Mouse (Mus musculus) heart, embryonic 13.5 days (tissue): ENCODE measurements around the gene Mitf. TPM values are rescaled to one million over a fixed set of nuclear protein-coding genes. Genes with fewer than 3 reads are reported as not detected.
A peak's percentile ranks its signal among the peaks of the same experiment; 100 is the strongest.

Experiments
- ATAC-seq: fragments of 200-750 bp; cut with Nextera tagmentation; 2 replicates; pipeline ENCODE4 v1.8.0; 2017; ENCODE audit warnings: moderate TSS enrichment; ENCODE audit not compliant: insufficient number of reproducible peaks, low FRiP score, low TSS enrichment; ENCODE audit errors: extremely low read depth
- H3K27ac ChIP-seq: fragments of 300-500 bp; sonication (generic); replicated peaks from 2 replicates; pipeline ENCODE4 v1.5.1; 2015; ENCODE audit warnings: moderate library complexity, mild to moderate bottlenecking, inconsistent platforms
- H3K27me3 ChIP-seq: fragments of 300-500 bp; sonication (generic); replicated peaks from 2 replicates; pipeline ENCODE4 v1.6.1; 2015; ENCODE audit warnings: mild to moderate bottlenecking, inconsistent platforms
- H3K36me3 ChIP-seq: fragments of 300-500 bp; sonication (generic); 2 replicates; pipeline ENCODE4 v1.6.1; 2015; ENCODE audit warnings: mild to moderate bottlenecking, inconsistent platforms
- H3K4me1 ChIP-seq: fragments of 300-500 bp; sonication (generic); 2 replicates; pipeline ENCODE4 v1.6.1; 2015; ENCODE audit warnings: inconsistent platforms
- H3K4me2 ChIP-seq: fragments of 300-500 bp; sonication (generic); 2 replicates; pipeline ENCODE4 v1.6.1; 2015; ENCODE audit warnings: inconsistent platforms, mild to moderate bottlenecking, moderate library complexity
- H3K4me3 ChIP-seq: fragments of 300-500 bp; sonication (generic); 2 replicates; pipeline ENCODE4 v1.5.1; 2015; ENCODE audit warnings: moderate library complexity, mild to moderate bottlenecking, inconsistent platforms
- H3K9ac ChIP-seq: fragments of 300-500 bp; sonication (generic); 2 replicates; pipeline ENCODE4 v1.6.1; 2015; ENCODE audit warnings: inconsistent platforms, mild to moderate bottlenecking, moderate library complexity
- H3K9me3 ChIP-seq: fragments of 300-500 bp; sonication (generic); 2 replicates; pipeline ENCODE4 v1.6.1; 2016; ENCODE audit warnings: inconsistent platforms
- WGBS: fragments of 180-500 bp; shearing (Covaris S2); methylation state at CpG from one replicate; pipeline ENCODE4 v1.1.7; 2015; ENCODE audit warnings: mixed read lengths; 5-methylcytosine and 5-hydroxymethylcytosine counted together
- polyA plus RNA-seq: library from polyadenylated mRNA; unstranded; fragments of >200 nt; fragmentation: Nextera tagmentation; extraction: Ambion mirVana; gene quantifications from 2 replicates; pipeline ENCODE4 v1.2.1, GENCODE M21; 2015

Mitf gene
- polyA plus RNA-seq, 1 experiment from 2014 or later: 15.4 TPM

DNA sequence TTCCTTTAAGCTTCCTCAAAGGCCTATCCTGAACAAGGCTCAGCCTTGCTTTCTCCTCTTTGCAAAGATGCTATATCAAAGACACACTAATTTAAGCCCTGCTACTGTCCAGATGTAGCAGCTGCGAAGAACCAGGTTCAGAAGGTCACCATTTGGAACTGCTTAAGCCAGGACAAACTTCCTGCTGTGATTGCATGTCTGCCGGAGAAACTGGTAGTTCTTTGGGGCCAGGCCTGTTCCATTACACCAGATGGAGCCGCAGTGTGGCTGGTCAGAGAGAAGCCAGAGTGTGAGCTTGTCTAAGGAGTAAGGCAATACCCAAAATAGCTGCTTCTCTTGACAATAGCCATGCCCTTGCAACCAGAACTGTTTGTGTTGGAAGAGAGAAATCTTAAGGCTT lies 75.1 kb downstream of the Mitf start:
- H3K27me3 ChIP-seq: no peaks in the 10 kb centered on the region
- no peaks in the 10 kb centered on the region for H3K36me3 ChIP-seq
- no peak overlapping the region for H3K4me2 ChIP-seq
- H3K4me1 ChIP-seq: peaks cover 80% of the 10 kb centered on the region
- 11% methylated on average over 3 of the region's 3 CpGs for WGBS
- H3K9ac ChIP-seq: no peak overlapping the region; the same call in 1 of the 2 replicates
- no peaks in the 10 kb centered on the region for H3K9me3 ChIP-seq
- H3K4me3 ChIP-seq: no peak overlapping the region
- ATAC-seq: no peak
- peak overlapping the region; percentile 92 for H3K27ac ChIP-seq

DNA sequence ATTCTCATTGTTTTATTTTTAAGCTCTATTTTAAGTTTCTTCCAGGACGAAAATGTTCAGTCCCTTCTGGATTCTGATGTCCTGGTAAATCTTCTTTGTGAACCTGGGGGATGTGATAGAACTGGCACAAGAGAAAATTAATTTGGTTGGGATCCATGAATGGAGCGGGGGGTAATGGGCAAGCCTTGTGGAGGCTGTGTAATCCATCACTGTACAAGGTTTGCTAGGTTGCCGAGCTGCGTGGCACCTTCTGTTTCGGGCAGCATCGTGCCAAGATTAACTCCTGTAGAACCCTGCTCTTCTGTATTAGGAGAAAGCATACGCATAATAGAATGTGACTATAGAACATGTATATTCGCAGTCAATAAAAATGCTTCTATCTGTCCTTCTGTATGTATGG lies 76.1 kb downstream of the Mitf start:
- peak overlapping the region; percentile 93 for H3K27ac ChIP-seq
- no peaks in the 10 kb centered on the region for H3K36me3 ChIP-seq
- H3K4me1 ChIP-seq: peaks cover 77% of the 10 kb centered on the region
- no peak overlapping the region for H3K9ac ChIP-seq
- no peaks in the 10 kb centered on the region for H3K27me3 ChIP-seq
- H3K4me3 ChIP-seq: no peak overlapping the region
- 75% methylated on average over 8 of the region's 8 CpGs for WGBS
- H3K4me2 ChIP-seq: peak overlapping the region; percentile 18; the same call in 1 of the 2 replicates
- no peaks in the 10 kb centered on the region for H3K9me3 ChIP-seq
- ATAC-seq: no peak

- Histone ChIP-seq H3K4me2 (peak overlapping the region; percentile 24; the same call in 1 of the 2 replicates), H3K27me3 (no peaks in the 10 kb centered on the region), H3K4me3 (no peak overlapping the region), H3K9me3 (no peaks in the 10 kb centered on the region), H3K36me3 (no peaks in the 10 kb centered on the region), H3K27ac (peak overlapping the region; percentile 93), H3K4me1 (peaks cover 74% of the 10 kb centered on the region), H3K9ac (0 out of 2 replicates have a peak overlapping the region, but pooled peaks have one; percentile 52)
- no peak; the same call in 1 of the 2 replicates for ATAC-seq
- 30% methylated on average over 2 of the region's 2 CpGs for WGBS
These were observed 76.6 kb downstream of the Mitf start for GRCm38 (mm10) chr6:97883496-97883895.

DNA sequence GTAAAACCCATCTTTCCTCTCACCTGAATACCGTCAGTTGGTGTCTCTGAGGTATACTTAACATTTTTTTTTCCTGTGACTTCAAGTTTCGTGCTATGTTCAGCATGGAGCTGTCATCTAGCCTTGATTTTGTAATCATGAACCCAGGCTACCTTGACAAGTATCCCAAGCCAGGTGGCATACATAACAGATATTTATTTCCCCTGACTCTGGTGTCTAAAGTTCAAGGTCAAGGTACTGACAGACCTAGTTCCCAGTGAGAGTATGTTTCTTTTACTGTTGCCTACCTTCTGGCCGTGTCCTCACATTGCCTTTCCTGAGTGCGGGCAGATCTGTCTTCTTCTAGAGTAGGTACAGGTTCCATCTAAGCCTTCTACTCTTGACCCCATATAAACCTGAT lies 78.1 kb downstream of the Mitf start:
- 0 out of 2 replicates have a peak overlapping the region, but pooled peaks have one; percentile 43 for H3K27ac ChIP-seq
- ATAC-seq: no peak

GRCm38 (mm10) chr6:97885606-97886005 lies 78.8 kb downstream of the Mitf start:
- H3K36me3 ChIP-seq: no peaks in the 10 kb centered on the region

More for the DNA sequence above, 78.1 kb downstream of the Mitf start:
- 77% methylated on average over 4 of the region's 4 CpGs for WGBS
- H3K4me2 ChIP-seq: no peak overlapping the region
- no peak overlapping the region for H3K4me3 ChIP-seq
- H3K9ac ChIP-seq: no peak overlapping the region
- H3K36me3 ChIP-seq: no peaks in the 10 kb centered on the region
- no peaks in the 10 kb centered on the region for H3K27me3 ChIP-seq
- H3K9me3 ChIP-seq: no peaks in the 10 kb centered on the region
- H3K4me1 ChIP-seq: peaks cover 60% of the 10 kb centered on the region

DNA sequence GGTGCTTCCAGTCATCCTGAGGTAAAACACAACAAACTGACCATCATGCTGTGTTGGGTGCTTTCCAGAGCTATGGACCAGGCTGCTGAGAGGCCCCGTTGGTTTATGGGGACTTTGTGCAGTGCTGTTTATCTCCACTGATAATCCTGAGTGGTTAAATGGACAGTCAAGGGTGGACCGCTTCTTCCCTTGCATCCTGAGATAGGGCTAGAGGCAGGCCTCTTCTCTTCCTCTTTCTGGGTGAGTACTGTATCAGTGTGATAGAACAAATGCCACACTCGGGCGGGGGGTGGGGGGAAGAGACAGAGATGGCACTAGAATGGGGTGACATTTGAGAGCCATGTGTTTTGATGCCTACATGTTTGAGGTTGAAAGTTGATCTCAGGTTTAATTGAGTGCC lies 81.0 kb downstream of the Mitf start:
- 34% methylated on average over 4 of the region's 4 CpGs for WGBS
- ATAC-seq: no peak
- H3K4me3 ChIP-seq: no peak overlapping the region

More at GRCm38 (mm10) chr6:97885606-97886005, 78.8 kb downstream of the Mitf start:
- H3K4me3 ChIP-seq: no peak overlapping the region
- no peak overlapping the region for H3K9ac ChIP-seq
- peak overlapping the region; percentile 43; the same call in 1 of the 2 replicates for H3K27ac ChIP-seq
- peaks cover 54% of the 10 kb centered on the region for H3K4me1 ChIP-seq
- WGBS: 70% methylated on average over 3 of the region's 3 CpGs
- H3K9me3 ChIP-seq: no peaks in the 10 kb centered on the region
- ATAC-seq: no peak
- H3K4me2 ChIP-seq: no peak overlapping the region
- H3K27me3 ChIP-seq: no peaks in the 10 kb centered on the region

GRCm38 (mm10) chr6:97888596-97888995 lies 81.7 kb downstream of the Mitf start:
- no peak overlapping the region for H3K27ac ChIP-seq
- no peaks in the 10 kb centered on the region for H3K36me3 ChIP-seq
- no peaks in the 10 kb centered on the region for H3K27me3 ChIP-seq
- no peak for ATAC-seq
- no peaks in the 10 kb centered on the region for H3K9me3 ChIP-seq
- H3K9ac ChIP-seq: no peak overlapping the region
- WGBS: 80% methylated on average over 3 of the region's 3 CpGs
- no peak overlapping the region for H3K4me3 ChIP-seq
- H3K4me1 ChIP-seq: peaks cover 39% of the 10 kb centered on the region
- no peak overlapping the region for H3K4me2 ChIP-seq

More for the DNA sequence above, 81.0 kb downstream of the Mitf start:
- no peaks in the 10 kb centered on the region for H3K27me3 ChIP-seq
- peaks cover 42% of the 10 kb centered on the region for H3K4me1 ChIP-seq
- H3K9ac ChIP-seq: no peak overlapping the region
- no peak overlapping the region for H3K27ac ChIP-seq
- H3K36me3 ChIP-seq: no peaks in the 10 kb centered on the region
- H3K9me3 ChIP-seq: no peaks in the 10 kb centered on the region
- H3K4me2 ChIP-seq: no peak overlapping the region

GRCm38 (mm10) chr6:97893546-97893945 lies 86.7 kb downstream of the Mitf start:
- Histone ChIP-seq H3K27me3 (no peaks in the 10 kb centered on the region), H3K27ac (no peak overlapping the region), H3K4me2 (no peak overlapping the region), H3K4me3 (no peak overlapping the region), H3K4me1 (peaks cover 12% of the 10 kb centered on the region; the same call in 1 of the 2 replicates), H3K9me3 (no peaks in the 10 kb centered on the region), H3K36me3 (no peaks in the 10 kb centered on the region), H3K9ac (no peak overlapping the region)
- no peak for ATAC-seq
- WGBS: 78% methylated on average over 5 of the region's 5 CpGs

DNA sequence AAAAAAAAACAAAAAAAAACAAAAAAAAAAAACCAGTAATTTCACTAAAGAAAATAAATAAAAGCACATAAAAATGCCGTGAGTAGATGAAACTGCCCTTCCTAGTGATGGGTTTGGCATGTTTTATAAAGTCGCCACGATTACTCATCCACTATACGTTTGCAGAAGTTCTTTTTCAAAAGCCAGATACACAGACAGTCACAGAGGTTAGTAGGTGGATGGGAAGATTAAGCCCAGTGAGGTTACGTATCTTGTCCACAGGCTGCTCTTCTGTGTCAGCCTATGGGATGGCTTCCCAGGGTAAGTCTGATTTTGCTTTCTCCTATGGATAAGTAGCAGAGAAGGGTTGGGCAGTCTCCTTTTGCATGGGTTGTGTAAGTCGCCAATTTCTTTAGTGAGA lies 90.3 kb downstream of the Mitf start:
- Histone ChIP-seq H3K4me3 (no peak overlapping the region), H3K9ac (no peak overlapping the region), H3K36me3 (no peaks in the 10 kb centered on the region), H3K27ac (no peak overlapping the region), H3K27me3 (no peaks in the 10 kb centered on the region), H3K4me2 (no peak overlapping the region), H3K4me1 (peaks cover 19% of the 10 kb centered on the region; the same call in 1 of the 2 replicates), H3K9me3 (no peaks in the 10 kb centered on the region)
- 79% methylated on average over 6 of the region's 6 CpGs for WGBS
- ATAC-seq: no peak

- no peak overlapping the region for H3K27ac ChIP-seq
- WGBS: 75% methylated on average over 5 of the region's 5 CpGs
These were observed 91.2 kb downstream of the Mitf start for GRCm38 (mm10) chr6:97898085-97898484.

GRCm38 (mm10) chr6:97901561-97901960 lies 94.7 kb downstream of the Mitf start:
- no peaks in the 10 kb centered on the region for H3K9me3 ChIP-seq
- no peaks in the 10 kb centered on the region for H3K36me3 ChIP-seq
- no peak overlapping the region for H3K9ac ChIP-seq
- no peak overlapping the region for H3K4me3 ChIP-seq
- no peaks in the 10 kb centered on the region for H3K27me3 ChIP-seq
- WGBS: 68% methylated on average over 5 of the region's 5 CpGs
- peak overlapping the region; percentile 32; the same call in 1 of the 2 replicates for H3K27ac ChIP-seq
- H3K4me2 ChIP-seq: no peak overlapping the region
- no peak for ATAC-seq
- peaks cover 12% of the 10 kb centered on the region for H3K4me1 ChIP-seq

More at GRCm38 (mm10) chr6:97898085-97898484, 91.2 kb downstream of the Mitf start:
- Histone ChIP-seq H3K4me3 (no peak overlapping the region), H3K4me2 (no peak overlapping the region), H3K9ac (no peak overlapping the region), H3K36me3 (no peaks in the 10 kb centered on the region), H3K27me3 (no peaks in the 10 kb centered on the region), H3K4me1 (peaks cover 10% of the 10 kb centered on the region; the same call in 1 of the 2 replicates), H3K9me3 (no peaks in the 10 kb centered on the region)
- no peak for ATAC-seq

DNA sequence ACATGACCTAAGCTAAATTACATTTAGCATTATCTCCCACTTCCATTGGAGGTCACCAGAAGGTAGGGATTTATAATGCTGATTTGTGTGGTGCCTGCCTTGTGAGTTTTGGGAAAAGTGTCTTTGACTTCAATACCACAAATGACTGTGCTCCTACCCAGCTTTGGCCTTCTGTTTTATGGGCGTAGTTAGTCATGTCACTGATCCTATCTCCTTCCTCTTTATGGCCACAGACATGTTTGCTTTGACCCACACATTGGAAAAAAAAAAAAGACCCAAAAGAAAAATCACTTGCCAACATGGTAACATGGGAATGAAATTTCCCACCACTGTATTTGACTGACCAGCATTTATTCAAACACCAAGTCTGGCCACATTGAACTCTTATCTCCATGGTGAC lies 95.4 kb downstream of the Mitf start:
- no peaks in the 10 kb centered on the region for H3K9me3 ChIP-seq
- H3K4me2 ChIP-seq: no peak overlapping the region
- H3K27me3 ChIP-seq: no peaks in the 10 kb centered on the region
- H3K4me3 ChIP-seq: no peak overlapping the region
- H3K36me3 ChIP-seq: no peaks in the 10 kb centered on the region
- H3K27ac ChIP-seq: no peak overlapping the region
- 80% methylated on average over 1 of the region's 1 CpGs for WGBS
- no peak overlapping the region for H3K9ac ChIP-seq
- H3K4me1 ChIP-seq: peaks cover 12% of the 10 kb centered on the region
- ATAC-seq: no peak
